Mouse (Mus musculus): ENCODE results near the gene Syne4. TPM values are rescaled to one million over a fixed set of nuclear protein-coding genes. Genes with fewer than 3 reads are reported as not detected.

The Syne4 gene
- polyA plus RNA-seq, 1 experiment from 2014 or later, result 13.0 TPM

DNA sequence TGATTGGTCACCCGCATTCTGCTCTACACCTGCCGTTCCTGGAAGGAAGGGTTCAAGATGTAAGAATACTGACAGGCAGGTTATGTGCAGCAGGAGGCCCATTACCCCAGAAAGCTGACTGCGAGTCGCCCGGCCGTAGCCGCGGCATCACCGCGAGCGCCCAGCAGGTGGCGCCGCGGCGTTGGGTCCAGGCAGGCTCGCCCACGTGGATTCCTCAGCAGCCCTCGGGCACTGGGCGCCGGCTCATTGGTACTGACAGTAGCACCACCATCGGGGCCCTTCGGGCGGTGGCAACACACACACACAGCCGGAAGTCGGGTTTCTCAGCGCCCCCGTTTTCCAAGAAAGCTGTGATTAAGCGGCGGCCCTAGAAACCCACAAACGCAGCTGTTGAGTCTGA is 33.2 kb downstream of the Syne4 start:
- H3K27me3 ChIP-seq (ENCODE audit: control insufficient read depth, insufficient read depth, low read length), result peaks cover 43% of the 10 kb centered on the region
- WGBS, result 1% methylated on average over 30 of the region's 30 CpGs
- no peak overlapping the region for H3K9ac ChIP-seq (ENCODE audit: low read length)
- no peak for ATAC-seq (ENCODE audit: insufficient number of reproducible peaks, insufficient read depth, low FRiP score, low read depth)
- H3K27ac ChIP-seq (replicated peaks in 1 of 2; ENCODE audit: control insufficient read depth in 1 of 2, insufficient read depth in 1 of 2, low read depth in 2 of 2, low read length in 2 of 2), result no peak overlapping the region
- H3K9me3 ChIP-seq (ENCODE audit: control insufficient read depth, low read length), result no peaks in the 10 kb centered on the region
- H3K36me3 ChIP-seq (ENCODE audit: control insufficient read depth, insufficient read depth, low read length), result no peaks in the 10 kb centered on the region
- no peak overlapping the region for H3K4me3 ChIP-seq (ENCODE audit: control insufficient read depth in 1 of 2, insufficient read depth in 1 of 2, low read depth in 1 of 2, low read length in 2 of 2)
- no peaks in the 10 kb centered on the region for H3K4me1 ChIP-seq (ENCODE audit: control insufficient read depth in 2 of 2, insufficient read depth in 2 of 2, low read length in 2 of 2)
- no peak overlapping the region for H3K4me2 ChIP-seq (ENCODE audit: low read length)

GRCm38 (mm10) chr7:30353279-30353822 is 38.7 kb downstream of the Syne4 start:
- WGBS, result 24% methylated on average over 6 of the region's 6 CpGs
- no peak overlapping the region for H3K4me2 ChIP-seq (ENCODE audit: low read length)
- H3K27me3 ChIP-seq (ENCODE audit: control insufficient read depth, insufficient read depth, low read length), result peaks cover 19% of the 10 kb centered on the region
- H3K27ac ChIP-seq (replicated peaks in 1 of 2; ENCODE audit: control insufficient read depth in 1 of 2, insufficient read depth in 1 of 2, low read depth in 2 of 2, low read length in 2 of 2), result no peak overlapping the region
- H3K4me1 ChIP-seq (ENCODE audit: control insufficient read depth in 2 of 2, insufficient read depth in 2 of 2, low read length in 2 of 2), result peaks cover 0 to 2% of the 10 kb centered on the region in 2 experiments; a peak in 1 of 4 replicates
- no peaks in the 10 kb centered on the region for H3K9me3 ChIP-seq (ENCODE audit: control insufficient read depth, low read length)
- no peaks in the 10 kb centered on the region for H3K36me3 ChIP-seq (ENCODE audit: control insufficient read depth, insufficient read depth, low read length)
- no peak overlapping the region for H3K4me3 ChIP-seq (ENCODE audit: control insufficient read depth in 1 of 2, insufficient read depth in 1 of 2, low read depth in 1 of 2, low read length in 2 of 2)
- no peak for ATAC-seq (ENCODE audit: insufficient number of reproducible peaks, insufficient read depth, low FRiP score, low read depth)
- H3K9ac ChIP-seq (ENCODE audit: low read length), result no peak overlapping the region

- Histone ChIP-seq H3K27me3 (ENCODE audit: control insufficient read depth, insufficient read depth, low read length) (peaks cover 12% of the 10 kb centered on the region), H3K9ac (ENCODE audit: low read length) (no peak overlapping the region), H3K4me2 (ENCODE audit: low read length) (no peak overlapping the region), H3K9me3 (ENCODE audit: control insufficient read depth, low read length) (no peaks in the 10 kb centered on the region), H3K27ac (replicated peaks in 1 of 2; ENCODE audit: control insufficient read depth in 1 of 2, insufficient read depth in 1 of 2, low read depth in 2 of 2, low read length in 2 of 2) (no peak overlapping the region), H3K36me3 (ENCODE audit: control insufficient read depth, insufficient read depth, low read length) (no peaks in the 10 kb centered on the region), H3K4me3 (ENCODE audit: control insufficient read depth in 1 of 2, insufficient read depth in 1 of 2, low read depth in 1 of 2, low read length in 2 of 2) (no peak overlapping the region), H3K4me1 (ENCODE audit: control insufficient read depth in 2 of 2, insufficient read depth in 2 of 2, low read length in 2 of 2) (peaks cover 0 to 2% of the 10 kb centered on the region in 2 experiments; a peak in 1 of 4 replicates)
- 65% methylated on average over 4 of the region's 4 CpGs for WGBS
- no peak for ATAC-seq (ENCODE audit: insufficient number of reproducible peaks, insufficient read depth, low FRiP score, low read depth)
Measured at GRCm38 (mm10) chr7:30354059-30354458, 39.5 kb downstream of the Syne4 start.

DNA sequence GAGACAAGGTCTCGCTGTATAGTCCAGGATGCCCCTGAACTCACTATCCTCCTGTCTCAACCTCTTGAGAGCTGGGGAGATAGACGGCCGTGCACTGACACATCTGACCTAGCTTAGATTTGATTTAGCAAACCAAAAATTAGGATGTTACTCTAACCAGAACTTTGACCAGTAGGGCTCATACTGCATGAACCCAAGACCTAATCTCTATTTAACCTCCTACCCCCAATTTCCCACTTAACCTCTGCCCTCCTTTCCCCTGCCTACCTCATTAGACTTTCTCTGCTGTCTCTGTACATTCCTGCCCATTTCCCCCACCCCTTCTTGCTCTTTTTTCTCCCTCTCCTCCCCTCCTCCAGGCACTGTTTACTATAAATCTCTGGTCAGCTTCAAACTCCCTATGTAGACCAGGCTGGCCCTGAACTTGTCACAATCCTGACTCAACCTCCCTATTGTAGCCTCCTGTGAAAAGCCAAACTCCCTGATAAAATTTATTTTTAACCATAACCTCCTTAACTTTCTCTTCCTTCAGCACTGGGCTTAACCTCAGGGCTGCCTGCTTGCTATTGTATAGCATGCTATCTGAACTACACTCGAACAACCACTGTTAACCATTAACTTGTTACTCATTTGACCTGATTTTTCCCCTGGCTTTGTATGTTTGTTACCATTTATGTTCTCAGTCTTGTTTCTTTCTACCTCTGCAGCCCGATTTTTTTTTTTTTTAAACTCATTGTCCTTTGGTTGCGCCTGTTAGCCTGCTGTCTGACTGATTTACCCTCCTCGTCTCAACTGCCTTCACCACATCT is 44.0 kb downstream of the Syne4 start:
- no peak overlapping the region for H3K4me3 ChIP-seq (ENCODE audit: control insufficient read depth in 1 of 2, insufficient read depth in 1 of 2, low read depth in 1 of 2, low read length in 2 of 2)
- H3K27ac ChIP-seq (replicated peaks in 1 of 2; ENCODE audit: control insufficient read depth in 1 of 2, insufficient read depth in 1 of 2, low read depth in 2 of 2, low read length in 2 of 2), result no peak overlapping the region
- H3K4me1 ChIP-seq (ENCODE audit: control insufficient read depth in 2 of 2, insufficient read depth in 2 of 2, low read length in 2 of 2), result peaks cover 3 to 11% of the 10 kb centered on the region in 2 experiments; a peak in 3 of 4 replicates
- WGBS, result 69% methylated on average over 7 of the region's 7 CpGs
- H3K36me3 ChIP-seq (ENCODE audit: control insufficient read depth, insufficient read depth, low read length), result no peaks in the 10 kb centered on the region
- no peak overlapping the region for H3K4me2 ChIP-seq (ENCODE audit: low read length)
- no peaks in the 10 kb centered on the region for H3K27me3 ChIP-seq (ENCODE audit: control insufficient read depth, insufficient read depth, low read length)
- H3K9ac ChIP-seq (ENCODE audit: low read length), result no peak overlapping the region
- ATAC-seq (ENCODE audit: insufficient number of reproducible peaks, insufficient read depth, low FRiP score, low read depth), result no peak
- no peaks in the 10 kb centered on the region for H3K9me3 ChIP-seq (ENCODE audit: control insufficient read depth, low read length)

- no peak for ATAC-seq (ENCODE audit: insufficient number of reproducible peaks, insufficient read depth, low FRiP score, low read depth)
- peaks cover 7% of the 10 kb centered on the region for H3K27me3 ChIP-seq (ENCODE audit: control insufficient read depth, insufficient read depth, low read length)
- 76% methylated on average over 31 of the region's 31 CpGs for WGBS
Measured at GRCm38 (mm10) chr7:30359276-30359865, 44.8 kb downstream of the Syne4 start.

GRCm38 (mm10) chr7:30360028-30360427 is 45.4 kb downstream of the Syne4 start:
- Histone ChIP-seq H3K4me1 (ENCODE audit: control insufficient read depth in 2 of 2, insufficient read depth in 2 of 2, low read length in 2 of 2) (peaks cover 2 to 11% of the 10 kb centered on the region in 2 experiments; a peak in 2 of 4 replicates), H3K27ac (replicated peaks in 1 of 2; ENCODE audit: control insufficient read depth in 1 of 2, insufficient read depth in 1 of 2, low read depth in 2 of 2, low read length in 2 of 2) (no peak overlapping the region), H3K4me3 (ENCODE audit: control insufficient read depth in 1 of 2, insufficient read depth in 1 of 2, low read depth in 1 of 2, low read length in 2 of 2) (no peak overlapping the region), H3K9me3 (ENCODE audit: control insufficient read depth, low read length) (no peaks in the 10 kb centered on the region), H3K36me3 (ENCODE audit: control insufficient read depth, insufficient read depth, low read length) (no peaks in the 10 kb centered on the region), H3K27me3 (ENCODE audit: control insufficient read depth, insufficient read depth, low read length) (peaks cover 12% of the 10 kb centered on the region), H3K9ac (ENCODE audit: low read length) (no peak overlapping the region), H3K4me2 (ENCODE audit: low read length) (no peak overlapping the region)
- WGBS, result 80% methylated on average over 17 of the region's 17 CpGs
- no peak for ATAC-seq (ENCODE audit: insufficient number of reproducible peaks, insufficient read depth, low FRiP score, low read depth)

More at GRCm38 (mm10) chr7:30359276-30359865, 44.8 kb downstream of the Syne4 start:
- H3K36me3 ChIP-seq (ENCODE audit: control insufficient read depth, insufficient read depth, low read length), result no peaks in the 10 kb centered on the region
- H3K4me2 ChIP-seq (ENCODE audit: low read length), result no peak overlapping the region
- peaks cover 2 to 11% of the 10 kb centered on the region in 2 experiments; a peak in 2 of 4 replicates for H3K4me1 ChIP-seq (ENCODE audit: control insufficient read depth in 2 of 2, insufficient read depth in 2 of 2, low read length in 2 of 2)
- no peak overlapping the region for H3K4me3 ChIP-seq (ENCODE audit: control insufficient read depth in 1 of 2, insufficient read depth in 1 of 2, low read depth in 1 of 2, low read length in 2 of 2)
- H3K27ac ChIP-seq (replicated peaks in 1 of 2; ENCODE audit: control insufficient read depth in 1 of 2, insufficient read depth in 1 of 2, low read depth in 2 of 2, low read length in 2 of 2), result no peak overlapping the region
- H3K9me3 ChIP-seq (ENCODE audit: control insufficient read depth, low read length), result no peaks in the 10 kb centered on the region
- no peak overlapping the region for H3K9ac ChIP-seq (ENCODE audit: low read length)

DNA sequence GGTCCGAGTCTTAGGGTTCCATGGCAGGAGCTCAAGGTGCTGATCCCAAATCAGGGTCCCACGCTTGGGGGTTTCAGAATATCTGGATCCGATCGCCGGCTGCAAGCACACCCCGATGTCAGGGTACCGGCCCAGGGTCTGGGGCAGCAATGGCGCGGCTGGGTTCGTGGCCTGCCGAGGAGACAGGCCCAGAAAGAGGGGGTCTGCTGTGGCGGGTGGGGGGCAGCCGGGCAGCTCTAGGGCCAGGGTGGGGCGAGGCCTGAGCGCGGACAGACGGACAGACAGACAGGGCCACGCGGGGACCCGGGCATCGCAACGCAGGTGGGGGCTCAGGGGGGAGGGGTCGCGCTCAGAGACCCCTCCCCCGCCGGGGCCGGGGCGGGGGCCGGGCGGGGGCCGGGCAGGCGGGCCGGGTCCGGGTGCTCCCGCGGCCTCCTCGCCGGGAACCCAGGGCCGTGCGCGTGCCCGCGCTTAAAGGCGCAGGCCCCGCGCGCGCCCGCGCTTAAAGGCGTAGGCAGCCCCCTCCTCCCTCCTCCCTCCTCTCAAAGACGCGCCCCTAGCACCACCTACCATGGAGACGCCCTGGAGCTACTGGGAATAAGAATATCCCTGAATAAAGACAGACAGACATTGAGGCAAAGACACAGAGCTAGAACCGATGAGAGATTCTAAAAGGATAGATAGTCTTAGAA is 48.2 kb downstream of the Syne4 start, which contains the start of gene Lrfn3:
TSS of gene Lrfn3 (minus strand) at position 121 of the 692 bp plus-strand sequence.
- peak; percentile 40; the same call in 1 of the 2 replicates for ATAC-seq (ENCODE audit: insufficient number of reproducible peaks, insufficient read depth, low FRiP score, low read depth)
- H3K27ac ChIP-seq (replicated peaks in 1 of 2; ENCODE audit: control insufficient read depth in 1 of 2, insufficient read depth in 1 of 2, low read depth in 2 of 2, low read length in 2 of 2), result no peak within 1 kb of the TSS
- peaks cover 16% of the 10 kb centered on the region for H3K27me3 ChIP-seq (ENCODE audit: control insufficient read depth, insufficient read depth, low read length)

More for the DNA sequence above, 48.2 kb downstream of the Syne4 start, which contains the start of gene Lrfn3:
- peak within 1 kb of the TSS; percentile 49 to 66 for H3K4me3 ChIP-seq (ENCODE audit: control insufficient read depth in 1 of 2, insufficient read depth in 1 of 2, low read depth in 1 of 2, low read length in 2 of 2)
- H3K9me3 ChIP-seq (ENCODE audit: control insufficient read depth, low read length), result no peaks in the 10 kb centered on the region
- WGBS, result 2% methylated on average over 40 of the region's 55 CpGs
- H3K4me1 ChIP-seq (ENCODE audit: control insufficient read depth in 2 of 2, insufficient read depth in 2 of 2, low read length in 2 of 2), result peaks cover 2 to 11% of the 10 kb centered on the region in 2 experiments; a peak in 2 of 4 replicates
- H3K36me3 ChIP-seq (ENCODE audit: control insufficient read depth, insufficient read depth, low read length), result no peaks in the 10 kb centered on the region
- peak within 1 kb of the TSS; percentile 85 for H3K4me2 ChIP-seq (ENCODE audit: low read length)
- peak within 1 kb of the TSS; percentile 82 for H3K9ac ChIP-seq (ENCODE audit: low read length)
